Mouse (Mus musculus) spleen, adult 2 months (tissue): ENCODE data around the gene Prtg.

Experiments
- CTCF ChIP-seq: fragments of 200-500 bp; IDR thresholded peaks from 2 replicates; pipeline ENCODE4 v1.5.1; 2011; ENCODE audit warnings: mild to moderate bottlenecking, inconsistent platforms; ENCODE audit not compliant: insufficient read depth, insufficient read length, insufficient replicate concordance; ENCODE audit errors: extremely low read depth
- POLR2A ChIP-seq: fragments of 200-500 bp; IDR thresholded peaks from 2 replicates; pipeline ENCODE4 v1.6.1; 2011; ENCODE audit warnings: low read depth, low read length, inconsistent platforms

DNA sequence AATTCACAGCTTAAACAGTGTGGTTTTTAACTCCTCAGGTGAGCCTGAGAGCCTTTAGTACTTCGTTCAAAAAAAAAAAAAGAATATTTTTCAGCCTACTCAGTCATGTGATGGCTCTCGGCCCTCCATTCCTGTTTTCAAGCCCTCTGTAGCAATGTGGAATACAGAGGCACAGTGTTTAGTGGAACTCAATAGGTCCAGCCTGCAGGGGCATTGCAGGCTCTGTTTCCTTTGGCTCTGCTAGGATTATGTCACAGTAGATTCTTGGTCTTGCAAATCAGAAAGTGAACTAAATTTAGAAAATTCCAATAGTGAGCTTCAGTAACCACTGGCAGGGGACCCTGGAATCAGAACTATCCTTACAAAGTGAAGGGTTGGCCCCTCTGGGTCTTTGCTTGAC lies 62.1 kb downstream of the Prtg start:
- TF ChIP-seq CTCF (no peak), POLR2A (no peak)
